Mouse (Mus musculus) brain, embryonic 14.5 days (tissue): ENCODE results near the gene Kansl3. TPM values are rescaled to one million over a fixed set of nuclear protein-coding genes. Genes with fewer than 3 reads are reported as not detected.

Experiments used
- DNase-seq: peaks from one replicate; pipeline ENCODE4 v3.0.0-alpha.2; 2011; ENCODE audit warnings: low read depth
- CTCF ChIP-seq: fragments of 200-500 bp; IDR thresholded peaks from 2 replicates; pipeline ENCODE4 v1.5.1; 2012; ENCODE audit warnings: inconsistent platforms, mild to moderate bottlenecking, moderate library complexity, borderline replicate concordance; ENCODE audit not compliant: insufficient read depth, insufficient read length; ENCODE audit errors: extremely low read depth
- POLR2A ChIP-seq: fragments of 200-500 bp; IDR thresholded peaks from 2 replicates; pipeline ENCODE4 v1.6.1; 2012; ENCODE audit warnings: mild to moderate bottlenecking, inconsistent platforms, borderline replicate concordance; ENCODE audit not compliant: poor library complexity, insufficient read depth, insufficient read length, severe bottlenecking; ENCODE audit errors: extremely low read depth
- polyA plus RNA-seq: library from polyadenylated mRNA; depleted of rRNA; stranded (reverse); fragments of >200 nt; gene quantifications from 2 replicates; pipeline ENCODE4 v1.2.3, GENCODE M21; 2012

Gene Kansl3
- polyA plus RNA-seq, 1 experiment, result 65.6 TPM

GRCm38 (mm10) chr1:36309498-36309901, 59.5 kb downstream of the Kansl3 start:
- DNase-seq, result peak; percentile 82
- TF ChIP-seq CTCF, result no peak
- TF ChIP-seq POLR2A, result no peak

GRCm38 (mm10) chr1:36308966-36309475, 60.0 kb downstream of the Kansl3 start:
- DNase-seq, result no peak
- no peak for TF ChIP-seq CTCF
- no peak for TF ChIP-seq POLR2A

GRCm38 (mm10) chr1:36308451-36308901, 60.5 kb downstream of the Kansl3 start:
- no peak for DNase-seq
- TF ChIP-seq CTCF (no peak), POLR2A (no peak)

- TF ChIP-seq CTCF, result no peak
- peak; percentile 100 for TF ChIP-seq POLR2A
- DNase-seq, result peak; percentile 98
Measured at GRCm38 (mm10) chr1:36307495-36308280, 61.3 kb downstream of the Kansl3 start, which contains the start of gene Arid5a. TSS of gene Arid5a (plus strand) at chr1:36307733.

- TF ChIP-seq CTCF (no peak), POLR2A (no peak)
- DNase-seq, result no peak
Measured at GRCm38 (mm10) chr1:36307121-36307494, 61.9 kb downstream of the Kansl3 start.

GRCm38 (mm10) chr1:36306120-36306519, 62.9 kb downstream of the Kansl3 start:
- no peak for DNase-seq
- TF ChIP-seq POLR2A, result no peak
- TF ChIP-seq CTCF, result no peak

- no peak for TF ChIP-seq POLR2A
- TF ChIP-seq CTCF, result no peak
- DNase-seq, result no peak
Measured at GRCm38 (mm10) chr1:36304764-36305163, 64.2 kb downstream of the Kansl3 start.

GRCm38 (mm10) chr1:36303381-36304320, 65.3 kb downstream of the Kansl3 start:
- TF ChIP-seq POLR2A (no peak), CTCF (no peak)
- peak; percentile 94 for DNase-seq

- no peak for DNase-seq
- no peak for TF ChIP-seq POLR2A
- no peak for TF ChIP-seq CTCF
Measured at GRCm38 (mm10) chr1:36302957-36303356, 66.0 kb downstream of the Kansl3 start.

- no peak for DNase-seq
Measured at GRCm38 (mm10) chr1:36302273-36302672, 66.7 kb downstream of the Kansl3 start.

GRCm38 (mm10) chr1:36300486-36300885, 68.5 kb downstream of the Kansl3 start:
- DNase-seq, result no peak
- TF ChIP-seq POLR2A, result no peak
- TF ChIP-seq CTCF, result no peak

More at GRCm38 (mm10) chr1:36302273-36302672, 66.7 kb downstream of the Kansl3 start:
- TF ChIP-seq CTCF (no peak), POLR2A (no peak)

- no peak for DNase-seq
- TF ChIP-seq POLR2A (no peak), CTCF (no peak)
Measured at GRCm38 (mm10) chr1:36299676-36300075, 69.3 kb downstream of the Kansl3 start.

- no peak for TF ChIP-seq POLR2A
- no peak for TF ChIP-seq CTCF
- no peak for DNase-seq
Measured at GRCm38 (mm10) chr1:36299126-36299525, 69.9 kb downstream of the Kansl3 start.
